Mouse (Mus musculus) gastrocnemius, postnatal 4 days (tissue): Measurements from ENCODE around the gene Disp1. TPM values are rescaled to one million over a fixed set of nuclear protein-coding genes. Genes with fewer than 3 reads are reported as not detected.

Experiments used
- DNase-seq, 2 experiments: peaks; one replicate each; pipeline ENCODE4 v3.0.0; 2021 to 2022; ENCODE audit warnings: low spot score in 2 of 2, mixed read lengths in 2 of 2
- long read RNA-seq, 2 experiments: library from polyadenylated mRNA; stranded (forward); transcript quantifications; one replicate each; pipeline ENCODE4 v2.0.0; 2021
- total RNA-seq, 2 experiments: library from RNA; stranded (reverse); gene quantifications; 2 replicates each; pipeline ENCODE4 v1.2.3; 2021

The Disp1 gene
- 10 to 100 TPM; 19.3 to 22.2 TPM for total RNA-seq
- long read RNA-seq, experiment 1, full-length matches to known transcripts, result 4 of 11 reads
- long read RNA-seq, experiment 1, partial matches to known transcripts, result 2 of 11 reads
- long read RNA-seq, experiment 1, other reads (novel, unspliced or antisense), result 5 of 11 reads
- long read RNA-seq, experiment 2, full-length matches to known transcripts, result 6 of 16 reads
- long read RNA-seq, experiment 2, partial matches to known transcripts, result 6 of 16 reads
- long read RNA-seq, experiment 2, other reads (novel, unspliced or antisense), result 4 of 16 reads

DNA sequence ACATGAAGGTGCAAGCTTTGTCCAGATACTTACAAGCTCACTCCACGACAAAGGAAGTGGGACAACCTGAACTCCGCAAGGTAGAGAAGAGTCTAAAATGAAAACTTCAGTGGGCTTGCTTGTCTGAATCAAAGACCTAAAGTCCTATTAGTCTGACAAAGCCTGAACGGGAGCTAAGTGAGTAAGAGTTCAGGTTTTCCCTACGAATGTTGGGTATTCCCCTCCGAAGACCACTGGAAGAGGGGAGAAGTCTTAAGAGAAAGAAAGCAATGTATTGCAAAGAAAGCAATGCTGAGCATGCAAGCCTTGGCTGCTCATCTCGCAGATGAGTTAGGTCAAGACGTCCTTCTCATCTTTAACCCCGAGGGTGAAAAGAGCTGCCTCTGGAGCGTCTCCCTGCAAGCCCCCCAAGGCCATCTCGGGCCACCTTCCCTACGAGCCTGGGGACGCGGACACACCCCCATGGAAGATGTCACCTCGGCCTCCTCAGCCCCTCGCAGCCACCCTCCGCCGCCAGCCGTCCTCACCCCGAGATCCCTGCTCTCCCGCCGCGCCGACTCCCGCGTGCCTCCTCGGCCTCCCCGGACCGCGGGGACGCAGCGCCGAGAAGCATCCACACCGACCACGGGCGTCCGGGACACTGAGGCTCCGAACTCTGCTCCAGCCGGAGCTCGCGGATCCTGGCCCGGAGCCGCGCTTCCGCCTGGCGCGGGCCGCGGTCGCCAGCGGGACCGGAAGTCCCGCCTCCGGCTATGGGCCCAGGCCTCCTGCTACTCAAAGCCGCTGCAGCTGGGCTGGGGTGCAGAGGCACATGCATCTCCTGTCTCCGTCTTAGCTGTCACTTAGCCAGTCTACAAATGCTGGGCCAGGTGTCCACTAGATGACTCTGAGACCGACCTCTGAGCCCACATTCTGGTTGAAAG is at the start of gene Disp1:
Gene Disp1 (minus strand): TSS at position 727 of the 923 bp plus-strand sequence.
- peak; percentile 70 to 82 for DNase-seq

- DNase-seq, result no peak
Observed at GRCm38 (mm10) chr1:183267666-183268065, 46.3 kb upstream of the Disp1 start.

DNA sequence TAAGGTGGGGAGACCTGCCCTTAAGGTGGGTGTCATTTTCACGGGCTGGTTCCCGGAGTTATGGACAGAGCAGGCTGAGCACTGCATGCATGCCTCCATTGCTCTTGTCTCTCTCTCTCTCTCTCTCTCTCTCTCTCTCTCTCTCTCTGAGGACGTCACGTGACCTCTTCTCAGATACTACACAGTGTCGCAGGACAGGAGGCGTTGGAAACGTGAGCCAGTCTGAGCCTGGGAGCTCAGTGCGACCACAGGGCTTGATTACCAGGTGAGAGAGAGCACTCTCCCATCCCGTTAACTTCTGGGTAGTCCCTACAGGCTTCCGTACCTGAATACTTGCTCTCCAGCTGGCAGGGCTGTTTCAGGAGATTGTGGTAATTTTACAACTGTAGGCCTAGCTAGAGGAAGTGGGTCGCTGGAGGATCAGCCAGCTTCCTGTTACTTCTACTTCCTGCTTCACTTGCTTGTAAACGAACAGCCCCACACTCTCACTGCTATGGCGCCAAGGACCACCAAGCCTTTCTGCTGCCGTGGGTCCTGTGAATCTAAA is 44.7 kb upstream of the Disp1 start:
- no peak for DNase-seq

GRCm38 (mm10) chr1:183264145-183265008 is 43.1 kb upstream of the Disp1 start:
- no peak for DNase-seq

- DNase-seq, result no peak
Observed at GRCm38 (mm10) chr1:183252574-183252973, 31.3 kb upstream of the Disp1 start.

- DNase-seq, result no peak
Observed at GRCm38 (mm10) chr1:183251818-183252217, 30.5 kb upstream of the Disp1 start.

GRCm38 (mm10) chr1:183250612-183251011 is 29.3 kb upstream of the Disp1 start:
- DNase-seq, result no peak

DNA sequence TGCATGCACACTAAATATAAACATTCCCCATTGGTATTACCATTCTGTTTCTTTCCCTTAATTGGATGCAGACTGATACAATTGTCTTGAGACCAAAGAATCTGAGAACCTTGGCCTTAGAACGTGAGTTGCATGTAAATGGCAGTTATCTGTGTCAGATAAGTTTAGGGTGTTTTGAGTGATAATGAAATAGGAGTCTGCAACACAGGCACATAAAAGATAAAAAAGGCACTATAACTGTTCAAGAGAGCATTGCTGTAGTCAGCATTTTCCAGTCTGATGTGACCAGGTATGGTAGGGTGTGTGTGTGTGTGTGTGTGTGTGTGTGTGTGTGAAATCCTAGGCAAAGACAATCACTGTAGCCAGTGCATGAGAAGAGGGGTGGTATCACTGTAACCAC is 26.8 kb upstream of the Disp1 start:
- no peak for DNase-seq

- no peak for DNase-seq
Observed at GRCm38 (mm10) chr1:183243293-183243692, 22.0 kb upstream of the Disp1 start.

DNA sequence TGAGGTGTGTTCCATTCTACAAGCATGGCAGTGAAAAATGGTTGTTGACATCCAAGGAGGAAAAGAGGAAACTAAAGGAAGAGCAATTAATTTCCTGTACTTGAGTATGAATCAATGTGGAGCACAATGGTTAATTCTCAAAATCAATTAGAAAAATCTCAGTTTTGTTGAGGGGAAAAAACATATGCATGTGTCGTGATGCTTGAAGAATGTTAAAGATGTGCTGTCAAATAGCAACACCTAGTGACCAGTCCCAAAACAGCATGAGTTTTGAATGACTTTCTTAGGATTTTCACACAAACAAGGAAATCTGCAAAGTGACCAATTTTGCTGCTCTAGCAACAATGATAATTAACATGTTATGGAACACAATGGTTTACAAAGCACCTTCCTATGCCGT is 16.6 kb upstream of the Disp1 start:
- no peak for DNase-seq

GRCm38 (mm10) chr1:183236460-183236859 is 15.1 kb upstream of the Disp1 start:
- DNase-seq, result no peak

DNA sequence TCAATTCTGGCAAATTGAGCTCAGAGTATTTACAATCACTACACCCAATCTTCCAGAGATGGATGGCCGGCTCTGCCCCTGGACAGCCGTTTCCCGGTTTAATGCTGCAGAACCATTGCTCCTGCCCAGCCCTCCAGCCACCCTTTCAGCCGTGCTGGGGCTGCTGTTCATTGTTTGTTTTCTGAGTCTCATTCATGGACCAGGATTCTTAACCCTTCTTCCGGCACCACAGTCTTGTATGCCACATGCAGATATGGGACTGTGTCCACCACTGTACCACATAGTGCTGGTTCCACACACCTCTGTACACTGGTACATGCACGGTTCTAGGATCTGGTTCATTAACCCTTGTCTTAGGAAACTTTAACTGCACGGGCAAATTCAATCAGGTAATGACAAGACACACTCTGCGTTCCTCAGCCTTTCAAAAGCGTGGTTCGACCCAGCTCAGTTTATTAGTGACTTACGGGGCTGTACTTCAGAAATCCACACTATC is 12.4 kb upstream of the Disp1 start:
- DNase-seq, result no peak

DNA sequence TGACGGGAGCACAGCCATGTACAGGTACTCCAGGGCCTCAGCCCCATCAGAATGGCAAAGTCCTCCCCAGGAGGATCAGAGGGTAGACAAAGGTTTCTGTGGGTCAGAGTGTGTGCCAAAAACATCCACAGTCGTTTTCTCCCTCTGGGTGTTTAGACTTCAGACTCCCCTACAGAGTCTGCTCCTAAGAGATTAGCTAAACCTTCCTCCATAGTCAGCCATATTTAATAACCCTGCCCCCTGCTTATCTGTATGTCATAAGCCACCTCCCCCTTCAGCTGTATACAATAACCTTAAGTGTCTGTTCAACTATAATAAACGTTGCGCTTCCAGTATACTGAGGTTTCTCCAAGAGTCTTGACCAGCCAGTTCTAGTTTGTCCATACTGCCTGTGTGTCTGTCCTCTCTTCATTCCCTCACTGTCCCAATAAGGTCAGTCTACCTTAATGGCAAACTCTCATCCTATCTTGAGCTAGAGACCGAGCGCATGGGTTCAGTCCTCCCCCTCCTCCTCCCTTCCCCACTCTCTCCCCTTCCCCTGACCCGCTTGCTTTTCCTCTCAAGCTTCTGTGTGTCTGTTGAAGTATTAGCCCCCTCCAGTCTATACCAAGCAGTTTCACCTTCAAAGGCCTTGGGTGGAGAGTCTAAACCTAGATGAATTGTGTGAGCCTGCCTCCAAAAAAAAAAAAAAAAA is 11.8 kb upstream of the Disp1 start:
- no peak for DNase-seq

- no peak for DNase-seq
Observed at GRCm38 (mm10) chr1:183227469-183227868, 6.1 kb upstream of the Disp1 start.

- DNase-seq, result no peak
Observed at GRCm38 (mm10) chr1:183219021-183219420, 2.3 kb downstream of the Disp1 start.

GRCm38 (mm10) chr1:183216691-183217090 is 4.6 kb downstream of the Disp1 start:
- DNase-seq, result no peak

- DNase-seq, result no peak
Observed at GRCm38 (mm10) chr1:183215706-183216105, 5.6 kb downstream of the Disp1 start.

GRCm38 (mm10) chr1:183213850-183214249 is 7.5 kb downstream of the Disp1 start:
- no peak for DNase-seq

- DNase-seq, result no peak
Observed at GRCm38 (mm10) chr1:183212757-183213211, 8.5 kb downstream of the Disp1 start.

DNA sequence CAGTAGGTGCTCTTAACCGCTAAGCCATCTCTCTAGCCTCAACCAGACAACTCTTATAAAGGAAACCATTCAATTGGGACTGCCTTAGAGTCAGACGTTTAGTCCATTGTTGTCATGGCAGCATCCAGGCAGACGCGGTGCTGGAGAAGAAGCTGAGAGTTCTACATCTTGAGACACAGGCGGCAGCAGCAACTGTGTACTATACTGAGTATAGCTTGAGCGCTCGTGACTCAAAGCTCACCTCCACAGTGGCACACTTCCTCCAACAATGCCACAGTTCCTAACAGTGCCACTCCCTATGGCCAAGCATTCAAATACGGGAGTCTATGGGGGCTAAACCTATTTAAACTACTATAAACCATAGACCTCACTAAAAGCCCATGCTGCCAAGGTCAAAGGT is 11.2 kb downstream of the Disp1 start:
- DNase-seq, result no peak
